Mouse (Mus musculus): ENCODE measurements at regions not wholly inside any gene's neighbourhood (a gene's known extent, or its start where the extent isn't known, plus 50 kb on each side); places are given as distances from the start of the nearest gene placed in this dataset.

GRCm38 (mm10) chr19:30433141-30433540 is 116.3 kb downstream of the Dkk1 start:
- no peak for DNase-seq (ENCODE audit: low spot score in 2 of 2)

- DNase-seq (ENCODE audit: low spot score in 2 of 2): no peak
These were observed 114.3 kb downstream of the Dkk1 start for GRCm38 (mm10) chr19:30435054-30435738.

GRCm38 (mm10) chr19:30450869-30451542 is 98.5 kb downstream of the Dkk1 start:
- DNase-seq (ENCODE audit: low spot score in 2 of 2): no peak

- DNase-seq (ENCODE audit: low spot score in 2 of 2): no peak
These were observed 97.9 kb downstream of the Dkk1 start for GRCm38 (mm10) chr19:30451543-30451920.

GRCm38 (mm10) chr19:30452671-30453070 is 96.8 kb downstream of the Dkk1 start:
- no peak for DNase-seq (ENCODE audit: low spot score in 2 of 2)

GRCm38 (mm10) chr19:30483436-30483835 is 66.0 kb downstream of the Dkk1 start:
- DNase-seq (ENCODE audit: low spot score in 2 of 2): no peak

GRCm38 (mm10) chr19:30489786-30490185 is 59.7 kb downstream of the Dkk1 start:
- DNase-seq (ENCODE audit: low spot score in 2 of 2): no peak

- DNase-seq (ENCODE audit: low spot score in 2 of 2): no peak
These were observed 58.5 kb downstream of the Dkk1 start for GRCm38 (mm10) chr19:30490916-30491315.

All from left cerebral cortex, adult 9 months (tissue).